Mouse (Mus musculus) natural killer cell, adult 2 months (primary cell): ENCODE results near the gene Glyr1.
A peak's percentile ranks its signal among the peaks of the same experiment; 100 is the strongest.

Experiments
- DNase-seq, 2 experiments: peaks; one replicate each; pipeline ENCODE4 v3.0.0; 2022; ENCODE audit warnings: low spot score in 2 of 2

Gene Glyr1

DNA sequence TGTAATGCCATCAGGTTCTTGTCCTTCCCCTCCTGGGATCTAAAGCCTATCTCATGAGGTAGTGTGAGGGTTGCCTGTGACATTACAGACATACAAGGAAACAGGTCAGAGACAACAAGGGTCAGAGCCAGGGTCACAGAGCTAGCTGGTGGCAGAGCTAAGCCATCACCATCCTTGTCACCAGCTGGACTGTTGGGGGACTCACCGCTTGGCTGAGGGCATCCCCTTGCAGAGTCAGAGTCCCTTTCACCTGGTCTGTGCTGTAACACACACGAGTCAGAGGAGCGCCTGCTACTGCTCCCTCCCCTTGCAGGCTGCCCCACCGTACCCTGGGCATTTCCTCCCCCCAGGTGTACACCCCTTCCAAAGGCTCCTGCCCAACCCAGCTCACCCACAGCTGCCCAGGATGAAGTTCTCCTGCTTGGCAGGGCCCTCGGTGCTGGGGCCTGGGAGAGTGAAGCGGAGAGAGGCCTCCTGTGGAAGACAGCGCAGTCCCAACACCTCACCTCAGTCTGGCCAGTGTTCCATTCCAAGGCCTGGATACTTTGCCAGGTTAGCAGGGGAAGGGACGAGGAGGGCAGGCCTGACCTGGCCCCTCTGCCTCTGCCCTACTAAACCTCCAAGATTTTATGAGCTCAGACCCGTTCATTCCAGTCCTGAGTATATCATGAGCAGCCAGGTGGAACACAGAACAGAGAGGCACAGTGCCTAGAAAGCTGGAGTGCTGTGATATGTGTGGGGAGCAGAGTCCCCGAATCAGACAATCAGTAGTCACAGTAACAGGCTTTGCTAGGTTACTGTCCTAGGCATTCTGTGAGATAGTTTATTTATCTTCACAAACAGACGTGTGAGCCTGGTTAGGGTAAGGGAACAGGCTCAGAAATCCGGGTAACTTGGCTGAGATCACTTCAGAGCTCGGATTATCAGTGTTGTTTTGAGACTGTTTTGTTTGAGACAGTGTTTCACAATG, 37.3 kb downstream of the Glyr1 start:
- DNase-seq = no peak

DNA sequence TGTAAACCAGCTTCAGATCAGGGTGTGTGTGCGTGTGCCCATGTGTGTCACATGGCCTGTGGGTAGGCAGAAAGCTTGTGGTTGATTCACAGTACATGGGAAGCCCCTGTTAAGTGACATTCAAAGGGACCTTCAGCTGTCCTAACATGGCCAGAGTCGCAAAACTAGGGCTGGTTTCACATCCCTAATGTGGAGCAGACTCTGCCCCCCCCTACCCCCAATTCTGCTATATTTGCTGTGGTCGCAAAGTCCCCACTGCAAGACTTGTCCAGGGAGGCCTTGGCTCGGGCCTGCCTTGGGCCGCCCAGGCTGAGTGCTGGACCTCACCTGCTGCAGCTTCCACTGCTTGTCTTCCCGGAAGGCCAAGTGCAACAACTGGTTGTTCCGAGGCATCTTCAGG, 38.4 kb downstream of the Glyr1 start:
- peak in 1 of 2 experiments; percentile 65 for DNase-seq

DNA sequence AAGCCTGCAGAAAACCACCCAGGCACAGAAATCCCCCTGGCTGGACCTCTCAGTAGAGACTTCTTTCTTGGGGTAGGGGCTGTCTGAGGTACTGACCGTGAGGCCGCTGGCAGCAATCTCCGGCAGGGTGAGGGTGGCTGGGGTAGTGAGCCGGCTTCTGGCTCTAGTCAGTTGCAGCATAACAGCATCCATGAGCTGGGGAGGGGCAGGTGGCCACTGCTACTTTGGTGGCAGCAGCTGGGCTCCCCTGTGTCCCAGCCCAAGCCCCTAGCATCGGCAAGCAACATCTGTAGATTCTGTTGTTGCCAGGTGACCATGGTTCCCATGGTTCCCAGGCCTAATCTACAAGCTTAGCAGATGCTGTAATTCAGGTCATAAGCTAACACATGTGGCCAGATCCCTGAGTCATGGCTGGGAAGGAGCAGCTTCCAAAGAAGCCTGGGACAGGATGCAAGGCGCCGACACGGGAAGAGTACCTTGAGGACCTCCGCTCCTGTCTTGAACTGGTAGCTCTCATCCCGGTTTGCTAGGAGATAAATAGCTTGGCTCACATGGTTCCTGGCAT, 39.2 kb downstream of the Glyr1 start:
- DNase-seq = no peak

DNA sequence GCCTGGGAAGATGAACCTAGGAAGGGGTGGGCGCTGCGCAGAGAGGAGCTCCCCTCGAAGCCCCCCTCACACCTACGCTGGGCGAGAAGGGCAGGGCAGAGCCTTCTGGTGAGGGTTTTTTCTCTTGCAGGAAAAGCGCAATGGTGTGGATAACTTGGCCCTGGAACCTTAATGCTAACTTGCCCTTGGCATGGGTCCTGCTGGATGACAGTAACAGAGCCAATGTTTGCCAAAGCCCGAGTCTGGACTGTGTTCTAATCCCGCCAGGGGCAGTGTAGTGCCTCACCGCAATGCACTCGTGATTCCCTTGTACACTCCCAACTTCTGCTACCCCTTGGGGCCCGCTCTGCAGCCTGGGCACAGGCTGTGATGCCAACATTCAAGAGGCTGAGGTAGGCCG, 41.6 kb downstream of the Glyr1 start:
- DNase-seq = no peak

DNA sequence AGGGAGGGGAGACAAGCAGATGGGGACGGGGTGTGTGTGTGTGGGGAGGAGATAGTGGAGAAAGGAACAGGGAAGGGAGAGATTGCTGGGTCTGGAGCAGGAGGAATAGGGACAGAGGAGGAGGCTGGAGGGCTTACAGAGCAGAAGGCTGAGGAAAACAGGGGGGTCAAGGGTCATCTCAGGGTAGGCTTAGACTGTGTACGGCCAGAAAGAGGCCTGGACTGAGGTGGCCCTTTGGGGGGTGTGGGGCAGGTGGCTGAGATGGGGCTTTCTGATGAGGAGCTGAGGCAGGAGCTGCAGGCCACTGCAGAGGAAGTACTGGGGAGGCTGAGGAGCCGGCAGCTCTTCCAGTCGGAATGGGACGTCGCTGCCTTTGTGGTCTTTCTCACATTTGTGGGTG, 42.2 kb downstream of the Glyr1 start:
- DNase-seq = no peak

DNA sequence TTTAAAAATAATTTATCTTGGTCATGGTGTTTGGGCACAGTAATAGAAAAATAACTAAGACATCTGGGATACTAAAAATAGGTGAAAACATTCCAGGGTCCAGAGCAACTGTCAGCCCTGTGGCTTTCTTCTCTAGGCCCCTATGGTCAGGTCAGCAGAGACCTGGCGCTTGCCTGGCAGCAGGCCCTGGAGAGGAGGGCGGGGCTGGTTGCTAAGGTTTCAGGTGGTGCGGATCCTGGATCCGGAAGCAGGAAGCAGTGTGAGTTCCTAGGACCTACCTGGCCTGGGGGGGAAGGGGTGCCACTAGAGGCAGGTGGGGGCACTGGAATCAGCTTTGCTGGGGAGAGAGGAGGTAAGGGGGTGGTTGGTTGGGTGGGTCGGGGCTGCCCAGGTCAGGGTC, 42.6 kb downstream of the Glyr1 start, which contains the start of gene Smim22:
Smim22 (plus strand) TSS at position 222 of the 400 bp plus-strand sequence.
- no peak for DNase-seq

DNA sequence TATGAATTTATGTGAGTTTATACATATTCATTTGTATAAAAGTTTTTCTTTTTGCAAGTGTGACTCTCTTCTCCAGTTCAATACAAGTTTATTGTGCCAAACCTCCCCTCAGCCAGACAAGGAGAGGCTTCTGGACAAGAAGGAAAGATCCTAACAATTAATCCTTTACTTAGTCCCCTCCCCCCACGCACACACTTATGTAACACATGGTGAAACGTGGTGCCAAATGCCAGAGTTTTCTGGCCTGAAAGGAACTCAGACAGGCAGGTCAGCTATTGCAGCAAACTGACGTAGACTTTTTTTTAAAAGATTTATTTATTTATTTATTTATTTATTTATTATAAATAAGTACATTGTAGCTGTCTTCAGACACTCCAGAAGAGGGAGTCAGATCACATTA, 49.1 kb downstream of the Glyr1 start:
- no peak for DNase-seq

DNA sequence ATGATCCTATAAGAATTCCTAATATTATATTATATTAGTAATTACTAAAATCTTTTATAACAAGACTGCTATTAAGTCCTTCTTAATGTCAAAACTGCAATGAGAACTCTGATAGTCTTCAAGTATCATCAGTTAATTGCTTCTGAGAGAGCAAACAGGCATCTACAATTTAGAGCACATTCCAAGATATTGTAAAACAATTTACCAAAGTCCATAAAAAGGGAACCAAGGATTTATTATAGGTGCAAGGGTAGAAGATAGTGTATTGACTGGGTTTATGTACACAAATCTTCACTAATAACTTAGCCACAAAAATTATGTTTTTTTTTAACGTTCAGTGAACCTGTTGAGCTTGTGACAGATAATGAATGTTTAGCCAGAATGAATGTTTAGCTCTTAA, 50.7 kb downstream of the Glyr1 start:
- no peak for DNase-seq

DNA sequence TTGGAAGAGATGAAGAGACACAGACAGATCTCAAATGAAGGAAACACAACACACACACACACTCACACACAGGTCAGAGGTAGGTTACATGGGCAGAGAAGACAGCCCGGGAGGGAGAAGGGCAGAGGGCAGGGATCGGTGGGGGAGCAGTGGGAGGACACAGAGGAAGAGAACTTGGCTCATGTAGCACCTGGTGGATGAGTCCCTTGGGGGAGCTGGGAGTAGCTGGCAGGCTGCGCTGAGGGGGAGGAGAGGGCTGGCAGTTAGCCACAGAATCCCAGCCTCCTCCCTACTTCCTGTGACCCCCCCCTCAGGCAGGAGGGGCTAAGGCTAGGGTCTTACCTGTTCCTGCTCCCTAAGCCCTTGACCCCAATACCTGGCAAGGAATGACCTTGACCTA, 52.1 kb downstream of the Glyr1 start, which contains the start of gene Sept12:
Sept12 (minus strand) TSS at position 300 of the 400 bp plus-strand sequence.
- no peak for DNase-seq

DNA sequence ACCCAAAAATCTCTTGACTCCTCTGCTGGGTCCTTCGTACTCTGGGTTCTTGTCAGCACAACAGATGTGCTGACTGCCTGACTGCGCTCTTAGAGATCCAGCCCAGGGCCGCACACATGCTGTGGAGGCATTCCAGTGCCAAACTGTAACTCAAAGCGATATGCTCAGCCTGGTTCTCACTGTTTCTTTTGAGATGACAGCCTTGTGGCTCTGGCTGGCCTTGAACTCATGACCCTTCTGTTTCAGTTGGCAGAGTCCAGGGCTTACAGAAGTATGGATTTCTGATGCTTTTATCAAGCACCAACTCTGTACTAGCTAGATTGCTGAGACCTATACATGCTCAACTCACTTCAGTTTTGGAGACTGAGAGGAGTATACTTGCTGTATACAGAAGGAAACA, 56.4 kb downstream of the Glyr1 start:
- DNase-seq = no peak

DNA sequence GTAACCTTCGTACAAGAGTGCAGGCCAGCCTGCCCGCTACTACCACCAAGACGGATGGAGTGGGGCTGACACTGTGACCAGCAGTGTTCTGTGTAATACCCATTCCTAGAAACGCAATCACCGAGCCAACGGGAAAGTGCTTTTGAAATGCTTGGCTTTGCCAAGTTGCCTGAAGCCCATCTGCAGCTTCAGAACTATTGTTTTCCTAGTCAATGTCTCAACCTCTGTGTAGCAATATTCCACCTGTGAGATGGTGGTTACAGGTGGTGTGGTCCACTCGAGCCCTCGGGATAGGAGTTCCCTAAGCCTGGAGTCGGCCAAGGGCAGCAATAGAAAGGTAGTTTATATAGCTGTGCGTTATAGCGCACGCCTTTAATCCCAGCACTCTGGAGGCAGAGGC, 64.9 kb downstream of the Glyr1 start:
- DNase-seq = no peak

DNA sequence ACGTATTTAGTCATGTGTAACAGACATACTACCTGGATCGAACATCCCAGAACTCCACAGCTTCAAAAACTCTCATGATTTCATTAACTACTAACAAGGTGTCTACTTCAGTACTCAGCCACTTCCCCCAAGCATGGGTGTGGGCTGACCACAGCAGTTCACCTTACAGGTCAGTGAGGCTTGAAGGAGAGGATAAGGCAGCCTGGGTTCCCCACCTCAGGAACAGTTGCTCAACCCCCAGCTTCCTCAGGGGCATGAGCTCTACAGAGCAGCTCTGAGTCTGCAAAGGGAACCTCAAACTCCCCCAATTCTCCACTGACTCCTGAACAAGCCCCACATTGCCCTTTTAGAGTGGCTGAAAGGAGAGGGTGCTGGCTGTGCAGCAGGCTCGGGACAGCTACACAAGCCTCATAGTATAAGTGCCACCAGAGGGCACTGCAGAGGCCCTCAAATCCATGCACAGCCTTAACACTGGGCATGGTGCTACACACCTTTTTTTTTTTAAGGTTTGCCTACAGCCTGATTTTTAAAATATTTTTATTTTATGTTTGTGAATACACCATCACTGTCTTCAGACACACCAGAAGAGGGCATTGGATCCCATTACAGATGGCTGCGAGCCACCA, 69.8 kb downstream of the Glyr1 start:
- DNase-seq = peak; percentile 7 to 37

DNA sequence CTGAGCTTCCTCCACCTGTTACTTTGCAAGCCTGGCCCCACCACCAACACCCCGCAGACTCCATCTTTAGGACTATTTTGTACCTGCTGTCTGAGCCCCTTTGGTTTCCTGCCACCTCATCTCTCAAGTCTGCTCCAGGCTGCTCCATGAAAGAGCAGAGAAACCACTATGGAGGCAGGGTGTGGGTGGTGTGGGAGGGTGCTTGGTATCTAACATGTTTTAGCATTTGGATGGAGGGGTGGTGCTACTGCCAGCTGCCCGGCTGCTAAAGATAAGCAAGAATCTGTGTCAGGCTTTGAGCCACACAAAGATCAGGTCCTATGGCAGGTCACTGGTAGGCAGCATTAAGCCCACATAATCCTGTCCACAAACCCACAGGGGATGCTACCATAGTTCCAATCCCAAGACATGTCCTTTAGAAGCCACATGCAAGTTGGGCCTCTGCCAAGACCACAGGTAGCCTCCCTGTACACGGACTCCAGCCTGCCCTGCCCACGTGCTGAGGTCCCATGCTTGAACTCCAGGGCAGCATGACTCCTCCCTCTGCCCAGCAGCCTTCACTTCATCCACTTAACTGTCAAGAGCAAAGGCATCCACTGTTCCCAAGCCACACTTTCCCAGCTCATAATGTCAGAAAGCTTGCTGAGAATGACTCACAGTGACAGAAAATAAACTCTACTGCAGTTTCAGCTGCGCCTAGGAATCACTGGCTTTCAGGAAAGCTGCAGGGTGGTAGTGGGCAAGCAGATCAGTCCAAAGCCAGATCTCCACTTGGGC, 71.2 kb downstream of the Glyr1 start:
- no peak for DNase-seq

DNA sequence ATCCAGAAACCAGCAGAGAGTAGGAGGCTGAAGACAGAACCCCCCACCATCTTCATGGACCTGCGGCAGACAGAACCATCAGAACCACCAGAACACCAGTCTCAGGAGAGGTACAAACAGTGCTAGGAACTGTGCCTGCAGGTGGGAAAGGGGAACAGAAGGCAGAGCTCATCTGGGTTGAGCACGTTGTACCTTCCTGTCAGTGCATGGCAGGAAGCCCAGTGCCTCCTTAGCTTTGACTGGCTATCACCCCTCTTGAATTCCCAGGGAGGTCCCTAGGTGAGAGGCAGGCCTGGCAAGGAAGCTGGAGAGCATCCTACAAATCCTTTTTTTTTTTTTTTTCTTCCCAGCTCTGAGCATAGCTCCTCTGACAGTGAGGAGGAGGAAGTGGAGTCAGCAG, 73.5 kb downstream of the Glyr1 start:
- no peak for DNase-seq

DNA sequence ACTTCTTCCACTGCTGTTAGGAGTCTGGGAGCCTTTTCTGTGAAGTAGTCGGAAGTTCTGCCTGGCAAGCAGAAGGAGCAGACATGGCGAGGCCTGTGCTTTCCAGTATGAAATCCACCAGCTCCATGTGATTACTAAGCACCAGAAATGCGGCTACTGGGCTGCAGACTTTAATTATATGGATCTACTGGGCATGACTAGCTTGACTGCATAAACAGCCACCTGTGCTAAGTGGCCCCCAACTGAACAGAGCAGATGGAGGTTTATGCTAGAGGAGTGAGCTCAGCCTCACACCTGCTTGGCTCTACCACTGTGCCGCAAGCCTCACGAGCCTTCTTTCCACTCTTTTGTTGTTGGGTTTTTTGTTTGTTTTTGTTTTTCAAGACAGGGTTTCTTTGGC, 75.1 kb downstream of the Glyr1 start:
- no peak for DNase-seq

DNA sequence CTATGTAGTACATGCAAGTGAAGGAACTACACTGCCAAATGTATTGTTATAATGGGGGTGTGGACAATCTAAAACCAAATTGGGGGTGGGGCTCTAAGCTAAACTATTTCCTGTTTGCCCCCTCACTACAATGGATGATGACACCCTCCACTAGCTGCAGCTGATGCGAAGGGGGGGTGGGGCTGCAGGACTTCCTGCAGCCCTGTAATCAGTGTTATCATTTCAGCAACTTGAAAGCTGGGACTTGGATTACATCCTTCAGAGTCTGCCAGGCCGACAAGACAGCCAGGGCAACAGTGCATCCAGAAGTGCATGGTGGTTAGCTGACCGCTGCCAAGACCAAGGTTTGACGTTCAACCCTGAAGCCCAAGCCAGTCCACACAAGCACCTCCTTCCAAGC, 78.0 kb downstream of the Glyr1 start:
- DNase-seq = no peak

DNA sequence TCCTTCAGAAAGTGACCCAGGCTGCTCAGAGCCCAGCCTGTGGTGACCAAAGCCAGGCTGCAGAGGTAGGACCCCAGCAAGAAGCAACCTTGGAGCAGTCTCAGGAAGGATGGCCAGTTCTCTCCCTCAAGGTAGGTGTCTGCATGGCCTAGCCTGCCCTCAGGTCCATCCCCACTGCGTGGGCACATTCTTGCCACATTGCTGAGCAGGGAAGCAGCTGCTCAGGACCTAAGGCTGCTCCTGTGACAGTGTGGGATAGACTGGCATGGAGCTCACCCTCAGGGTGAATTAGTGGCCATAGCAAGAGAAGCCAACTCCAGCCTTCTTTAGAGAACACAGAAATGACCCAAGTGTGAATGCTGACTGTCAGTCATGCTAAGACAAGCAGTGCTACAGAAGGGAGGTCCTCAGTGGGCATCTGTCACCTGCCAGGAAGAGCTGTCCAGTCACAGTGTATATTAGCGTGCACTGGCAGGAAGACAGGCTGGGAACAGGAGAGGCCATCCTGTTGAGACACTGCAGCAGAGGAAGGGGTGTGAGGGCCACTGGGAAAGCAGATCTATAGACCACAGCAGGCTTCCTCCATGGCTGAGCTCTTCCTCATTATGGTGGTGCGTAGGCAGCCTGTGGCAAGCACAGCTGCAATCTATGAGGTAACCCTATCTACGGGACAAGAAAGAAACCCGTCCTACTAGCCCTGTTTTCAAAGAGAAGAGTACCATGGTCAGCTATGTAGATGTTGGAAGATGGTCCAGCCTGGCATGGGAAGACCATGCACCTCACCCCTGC, 80.4 kb downstream of the Glyr1 start:
- peak in 1 of 2 experiments; percentile 17 for DNase-seq

DNA sequence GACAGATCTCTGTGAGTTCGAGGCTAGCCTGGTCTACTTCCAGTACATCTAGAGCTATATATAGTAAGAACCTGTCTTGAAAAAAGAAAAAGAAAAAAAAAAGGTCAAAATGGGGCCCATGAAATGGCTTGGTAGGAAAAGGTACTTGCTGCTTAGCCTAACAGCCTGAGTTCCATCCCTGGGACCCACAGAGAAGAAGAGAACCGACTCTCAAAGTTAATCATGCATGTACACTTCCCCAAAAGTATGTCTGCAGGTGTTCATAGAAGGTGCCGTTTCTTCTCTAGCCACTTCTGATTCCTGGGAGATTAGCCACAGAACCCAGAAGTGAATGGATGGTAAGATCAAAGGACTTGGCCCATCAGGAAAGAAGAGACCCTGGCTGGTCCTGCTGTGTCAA, 81.2 kb downstream of the Glyr1 start:
- DNase-seq = no peak

DNA sequence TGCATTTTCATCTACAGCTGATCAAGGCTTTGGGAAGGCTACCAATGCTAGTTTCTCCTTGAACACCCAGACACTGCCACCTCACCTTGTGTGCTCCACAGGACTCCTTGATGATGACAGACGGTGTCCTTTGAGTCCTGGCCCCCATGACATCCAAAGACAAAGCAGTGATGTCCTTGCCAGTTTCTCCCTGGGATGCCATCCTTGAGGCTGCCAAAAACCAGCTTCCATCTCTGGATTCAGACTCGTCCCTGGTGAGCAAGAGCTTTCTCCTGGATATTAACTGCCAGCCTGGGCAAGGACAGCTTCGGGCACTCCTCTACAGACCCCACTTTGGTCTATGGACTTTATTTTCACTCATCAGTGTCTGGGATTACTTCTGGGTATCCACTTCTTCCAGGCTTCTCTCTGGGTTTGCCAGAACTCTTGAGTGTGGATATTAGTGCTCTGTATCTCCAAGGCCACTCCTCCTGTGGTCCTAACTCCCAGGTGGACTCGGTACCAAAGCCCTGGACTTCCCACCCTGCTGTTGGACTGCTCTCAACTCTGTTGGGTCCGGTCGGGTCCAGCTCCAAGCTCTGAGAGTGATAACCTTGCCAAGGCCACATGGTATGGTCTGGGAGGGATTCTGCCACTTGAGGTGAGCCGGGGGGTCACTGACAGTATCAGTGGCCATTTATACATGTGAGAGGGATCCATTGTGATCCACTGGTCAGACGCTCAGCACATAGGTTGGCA, 84.1 kb downstream of the Glyr1 start:
- no peak for DNase-seq

DNA sequence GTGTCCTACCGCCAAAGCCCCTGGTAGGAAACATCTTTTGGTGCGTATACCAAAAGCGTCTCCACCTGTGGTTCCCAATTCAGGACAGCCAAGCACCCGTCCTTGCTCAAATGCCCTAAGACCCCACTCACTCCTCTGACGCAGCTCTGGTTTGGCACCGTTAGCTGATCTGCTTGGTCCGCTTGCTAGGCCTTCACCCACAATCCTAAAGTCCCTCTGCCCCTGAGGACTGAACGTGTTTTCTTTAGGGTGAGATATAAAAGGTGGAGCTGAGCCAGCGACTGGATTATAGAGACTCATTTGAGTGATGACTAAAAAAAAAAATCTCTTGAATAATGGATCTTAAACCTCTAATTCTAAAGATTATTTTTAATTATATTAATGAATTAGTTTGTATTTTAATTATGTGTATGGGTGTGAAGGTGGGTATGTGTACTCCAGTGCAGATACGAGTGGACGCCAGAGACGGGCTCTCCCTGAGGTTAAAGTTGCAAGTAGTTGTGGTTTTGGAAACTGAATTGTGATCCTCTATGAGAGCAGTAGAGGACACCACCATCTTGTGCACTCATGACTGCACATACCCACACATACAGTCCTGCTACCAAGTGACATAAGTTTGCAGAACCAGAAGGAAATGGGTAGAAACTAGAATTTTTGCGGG, 84.8 kb downstream of the Glyr1 start:
- no peak for DNase-seq
